Mouse (Mus musculus): ENCODE measurements around the gene Adprhl1.
A peak's percentile ranks its signal among the peaks of the same experiment; 100 is the strongest.

Gene Adprhl1

DNA sequence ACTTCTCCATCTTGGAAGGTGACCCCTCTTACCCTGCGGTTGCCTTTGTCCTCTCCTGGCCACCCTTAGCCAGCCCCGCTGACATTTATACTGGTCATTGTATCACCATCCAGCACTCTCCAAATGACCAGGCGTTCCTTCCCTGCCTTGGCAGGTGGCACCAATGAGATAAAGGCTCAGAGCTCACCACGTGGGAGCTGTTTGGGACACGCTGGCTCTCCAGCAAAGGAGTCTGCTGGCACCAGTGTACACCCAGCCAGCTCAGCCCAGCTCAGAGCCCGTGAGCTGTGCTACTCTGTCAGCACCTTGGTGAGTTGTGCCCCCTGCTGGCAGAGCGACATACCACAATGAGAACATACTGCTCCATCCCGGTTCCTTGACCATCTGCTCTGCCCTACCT is at the start of gene Adprhl1:
Adprhl1 (minus strand) TSS at position 144 of the 400 bp plus-strand sequence.
- DNase-seq: peak; percentile 70 to 84

DNA sequence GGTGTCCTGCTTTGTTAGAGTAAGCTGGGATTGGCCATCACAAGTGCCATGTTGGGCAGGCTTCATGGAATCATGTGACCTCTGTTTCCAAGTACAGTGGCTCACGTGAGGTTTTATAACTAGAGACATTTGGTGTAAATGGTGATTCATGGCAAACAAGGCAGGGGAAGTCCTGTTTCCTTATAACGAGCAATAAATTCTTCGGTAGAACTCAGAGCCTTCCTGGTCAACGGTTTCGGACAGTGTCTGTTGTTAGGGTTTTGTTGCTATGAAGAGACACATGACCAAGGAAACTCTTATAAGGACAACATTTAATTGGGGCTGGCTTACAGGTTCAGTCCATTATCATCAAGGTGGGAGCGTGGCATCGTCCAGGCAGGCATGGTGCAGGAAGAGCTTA is 47.1 kb upstream of the Adprhl1 start:
- DNase-seq: no peak

DNA sequence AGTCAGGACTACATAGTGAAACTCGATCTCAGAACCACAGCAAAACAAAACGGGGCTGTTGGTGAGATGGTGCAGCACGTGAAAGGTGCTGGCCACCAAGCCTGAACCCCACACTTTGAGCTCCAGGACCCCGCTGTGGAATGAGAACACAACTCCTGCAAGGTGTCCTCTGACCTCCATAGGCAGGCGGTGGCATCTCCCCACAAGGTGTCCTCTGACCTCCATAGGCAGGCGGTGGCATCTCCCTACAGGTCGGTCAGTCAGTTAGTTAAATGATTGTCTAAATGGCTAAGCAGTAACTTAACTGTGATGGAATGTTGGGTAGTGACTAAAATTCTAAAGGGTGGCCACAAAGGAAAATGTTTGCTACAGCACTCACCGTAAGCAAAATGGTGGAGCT is 45.6 kb upstream of the Adprhl1 start:
- DNase-seq: no peak

DNA sequence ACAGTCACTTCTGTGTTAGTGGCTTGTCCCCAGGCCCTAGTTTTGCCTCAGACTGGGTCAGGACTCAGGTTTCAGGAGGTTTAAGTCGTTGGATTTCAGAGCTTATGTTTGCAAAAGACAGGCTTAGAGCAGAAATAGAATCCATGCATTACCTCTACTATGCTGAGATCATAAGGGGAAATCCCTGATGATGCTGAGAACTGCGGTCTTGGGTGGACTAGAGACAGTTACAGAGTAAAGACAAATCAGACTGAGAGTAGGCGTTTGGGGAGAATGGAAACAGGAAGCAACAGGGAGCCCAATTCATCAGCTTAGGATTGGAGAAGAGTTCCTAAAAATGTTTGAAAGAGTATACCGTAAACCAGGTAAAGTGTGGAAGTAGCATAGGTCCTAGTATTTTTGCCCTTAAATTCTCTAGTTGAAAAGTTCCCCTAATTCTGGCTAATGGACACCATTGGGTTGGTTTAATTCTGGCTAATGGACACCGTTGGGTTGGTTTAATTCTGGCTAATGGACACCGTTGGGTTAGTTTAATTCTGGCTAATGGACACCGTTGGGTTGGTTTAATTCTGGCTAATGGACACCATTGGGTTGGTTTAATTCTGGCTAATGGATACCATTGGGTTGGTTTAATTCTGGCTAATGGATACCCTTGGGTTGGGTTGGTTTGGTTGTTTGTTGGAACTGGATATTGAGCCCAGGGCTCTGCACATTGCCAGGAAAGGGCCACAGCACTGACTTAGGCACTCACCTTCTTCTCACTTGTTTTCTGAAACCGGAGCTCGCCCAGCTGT is 39.9 kb upstream of the Adprhl1 start:
- DNase-seq: no peak

GRCm38 (mm10) chr8:13292364-13292763 is 38.4 kb upstream of the Adprhl1 start:
- peak; percentile 84 to 86 for DNase-seq

GRCm38 (mm10) chr8:13288646-13289045 is 34.7 kb upstream of the Adprhl1 start:
- DNase-seq: no peak

- DNase-seq: peak; percentile 99
These were observed 34.0 kb upstream of the Adprhl1 start, which contains the start of the genes Dcun1d2 and Tmco3 for GRCm38 (mm10) chr8:13287692-13288623. TSS of gene Dcun1d2 (minus strand) at chr8:13288131. TSS of gene Tmco3 (plus strand) at chr8:13288190.

- DNase-seq: peak in 1 of 2 experiments; percentile 94
These were observed 33.3 kb upstream of the Adprhl1 start for GRCm38 (mm10) chr8:13287304-13287691.

GRCm38 (mm10) chr8:13283200-13283599 is 29.2 kb upstream of the Adprhl1 start:
- no peak for DNase-seq

DNA sequence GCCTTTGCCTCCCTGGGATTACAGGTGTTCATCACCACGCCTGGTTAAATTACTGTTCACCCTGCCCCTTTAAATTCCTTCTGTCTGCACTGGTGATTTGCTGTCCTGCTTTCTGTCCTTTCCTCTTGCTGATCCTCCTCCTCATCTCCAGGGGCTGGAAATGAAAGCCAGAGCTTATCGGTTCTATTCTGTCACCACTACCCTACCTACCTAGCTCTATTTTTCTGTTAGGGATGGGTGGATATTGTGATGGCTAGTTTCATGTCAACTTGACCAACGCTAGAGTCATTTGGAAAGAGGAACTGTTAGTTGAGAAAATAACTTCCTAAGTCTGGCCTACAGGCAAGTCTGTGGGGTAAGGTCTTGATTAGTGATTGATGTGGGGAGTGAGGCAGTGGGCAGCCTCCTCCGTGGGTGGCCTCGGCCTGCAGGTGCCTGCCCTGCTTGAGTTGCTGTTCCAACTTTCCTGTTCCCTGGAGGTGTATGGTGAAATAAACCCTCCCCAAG is 23.0 kb upstream of the Adprhl1 start:
- no peak for DNase-seq

GRCm38 (mm10) chr8:13272834-13273233 is 18.9 kb upstream of the Adprhl1 start:
- DNase-seq: no peak

- no peak for DNase-seq
These were observed 13.6 kb upstream of the Adprhl1 start for GRCm38 (mm10) chr8:13267566-13267965.

DNA sequence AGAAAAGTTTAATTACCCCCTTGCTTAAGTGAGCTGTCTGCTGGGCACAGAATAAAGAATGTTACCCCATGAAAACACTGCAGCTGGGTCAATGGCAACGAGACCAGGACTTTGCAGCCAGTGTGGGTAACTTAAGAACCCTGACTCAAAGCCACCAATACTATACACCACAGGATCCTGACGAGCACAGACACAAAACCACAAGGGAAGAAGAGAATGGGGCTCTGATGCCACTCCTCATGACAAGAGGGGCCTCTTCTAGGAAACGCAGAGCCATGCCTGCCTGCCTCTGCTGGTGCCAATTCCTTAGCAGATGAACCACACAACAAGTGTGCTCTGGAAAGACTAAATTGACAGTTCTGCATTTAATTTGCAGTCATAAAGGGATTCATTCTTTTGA is 9.4 kb upstream of the Adprhl1 start:
- DNase-seq: no peak

GRCm38 (mm10) chr8:13253413-13253812 is 549 bp downstream of the Adprhl1 start:
- no peak for DNase-seq

DNA sequence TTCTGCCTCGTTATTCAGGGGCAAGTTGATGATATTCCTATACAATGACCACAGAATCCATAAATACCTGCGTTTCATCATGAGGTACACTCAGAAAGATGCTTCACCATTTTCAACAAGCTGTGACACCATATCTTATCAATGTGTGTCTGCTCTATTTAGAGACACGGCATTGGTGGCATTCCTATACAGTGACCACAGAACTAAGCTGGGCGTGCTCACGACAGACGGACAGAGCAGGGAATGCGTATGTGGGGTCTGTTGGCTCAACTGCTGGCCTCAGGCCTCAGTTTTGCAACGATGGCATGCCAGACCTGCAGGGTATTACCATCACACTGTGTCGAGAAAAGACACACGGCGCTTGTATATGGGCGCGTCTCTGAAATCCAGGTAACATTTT is 1.1 kb downstream of the Adprhl1 start:
- DNase-seq: no peak

DNA sequence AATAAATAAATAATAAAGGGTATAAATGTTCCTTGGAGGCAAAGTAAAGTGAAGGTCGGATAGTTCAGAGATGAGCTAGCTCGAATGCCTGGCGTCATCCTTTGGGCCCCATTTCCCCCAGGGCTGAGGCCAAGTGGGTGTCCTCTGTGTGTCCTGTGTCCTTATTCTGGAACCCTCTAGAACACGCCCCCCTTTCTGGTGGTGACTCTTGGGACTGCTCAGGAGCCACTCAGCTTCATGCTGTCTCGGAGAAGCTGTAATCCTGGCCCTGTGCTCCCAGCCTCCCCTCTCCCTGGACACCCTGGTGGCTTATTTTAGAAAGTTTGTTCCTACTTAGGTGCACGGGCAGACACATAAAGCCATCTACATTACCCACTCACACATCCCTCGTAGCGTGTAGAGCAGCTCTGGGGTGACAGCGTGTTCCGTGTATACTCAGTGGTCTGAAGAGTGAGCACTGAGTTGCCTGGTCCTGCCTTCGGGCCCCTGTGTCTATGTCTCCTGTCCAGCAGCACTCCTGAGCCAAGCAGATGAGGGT is 9.6 kb downstream of the Adprhl1 start:
- DNase-seq: no peak

DNA sequence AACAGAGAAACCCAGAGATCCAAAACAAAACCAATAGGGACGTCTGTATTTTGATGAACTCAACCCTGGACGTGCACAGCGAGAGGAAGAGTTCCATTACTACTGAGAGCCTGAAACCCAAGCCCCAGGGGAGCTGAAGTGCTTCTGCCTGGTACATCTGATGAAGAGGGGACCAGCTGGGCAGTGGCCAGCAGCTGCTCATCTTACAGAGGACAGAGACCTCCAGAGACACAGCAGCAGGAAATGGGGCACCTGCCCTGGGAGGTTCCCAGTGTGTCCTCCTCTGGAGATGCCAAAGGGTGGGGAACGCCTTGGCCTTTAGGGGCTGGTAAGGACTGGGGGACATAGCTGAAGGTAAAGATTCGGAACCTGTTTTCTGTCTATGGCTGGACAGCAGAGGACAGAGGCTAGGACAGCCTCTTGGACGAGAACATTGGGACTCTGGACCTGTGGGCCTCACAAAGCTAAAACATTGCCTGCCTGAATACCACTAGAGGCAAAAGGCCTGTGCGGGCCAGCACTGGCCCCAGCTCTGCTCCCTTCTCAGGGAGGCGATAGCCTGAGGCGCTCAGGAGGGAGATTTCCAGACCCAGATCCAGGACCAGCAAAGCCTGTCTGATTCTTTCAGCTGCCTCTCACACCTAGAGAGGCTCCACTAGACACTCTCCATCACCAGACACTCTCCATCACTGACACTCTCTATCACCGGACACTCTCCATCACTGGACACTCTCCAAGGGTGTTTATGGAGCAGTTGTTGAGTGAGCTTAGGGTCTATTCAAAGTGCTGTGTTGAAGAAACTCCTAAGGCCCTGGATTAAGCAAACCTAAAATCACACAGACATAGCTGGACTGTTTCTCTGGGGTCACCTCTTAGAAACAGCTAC is 10.7 kb downstream of the Adprhl1 start:
- no peak for DNase-seq

- DNase-seq: no peak
These were observed 13.3 kb downstream of the Adprhl1 start for GRCm38 (mm10) chr8:13240691-13241090.

GRCm38 (mm10) chr8:13240055-13240454 is 13.9 kb downstream of the Adprhl1 start:
- no peak for DNase-seq

DNA sequence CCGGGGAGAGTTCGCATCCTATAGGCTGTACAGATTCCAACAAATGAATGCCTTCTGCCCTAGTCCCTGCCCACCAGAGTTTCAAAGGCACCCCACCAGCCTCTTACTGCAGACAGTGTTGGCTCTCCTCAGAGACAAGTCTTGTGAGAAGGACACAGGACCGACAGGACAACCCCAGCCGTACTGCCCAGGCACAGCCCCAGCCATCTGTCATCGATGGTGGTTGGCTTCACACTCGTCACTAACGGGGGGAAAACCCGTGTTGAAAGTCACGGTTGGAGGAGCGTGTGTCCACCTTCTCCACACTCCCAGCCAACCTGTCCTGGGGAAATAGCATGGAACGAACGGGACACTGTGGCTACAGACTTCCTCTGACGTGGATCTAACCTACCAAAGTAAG is 19.2 kb downstream of the Adprhl1 start:
- no peak for DNase-seq

- DNase-seq: no peak
These were observed 23.5 kb downstream of the Adprhl1 start for GRCm38 (mm10) chr8:13230471-13230870.

DNA sequence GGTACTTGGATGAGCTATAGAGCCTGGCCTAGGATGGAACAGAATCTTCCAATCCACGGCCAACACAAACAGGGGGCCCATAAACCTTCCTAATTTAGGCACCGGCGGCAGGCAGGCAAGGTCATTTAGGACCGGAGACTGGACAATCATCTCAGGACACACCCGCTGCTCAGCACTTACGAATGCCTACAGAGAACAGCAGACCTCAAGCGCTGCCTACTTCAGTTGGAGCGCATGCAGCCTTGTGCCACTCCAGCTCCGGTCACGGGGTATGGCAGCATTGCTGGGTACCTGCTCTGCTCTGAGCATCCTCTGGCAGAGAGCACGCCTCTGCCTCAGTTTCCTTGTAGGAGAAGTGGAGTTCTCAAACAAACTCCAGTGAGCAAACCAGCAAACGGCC is 24.2 kb downstream of the Adprhl1 start:
- no peak for DNase-seq

Measured in cerebellum, postnatal 25 days (tissue).